In genomic region chr16:24669718-24670460, GRCm38 (mm10) we compare ENCODE assay signal across 23 mouse cellular contexts.
A peak's percentile ranks its signal among the peaks of the same experiment; 100 is the strongest.
DNase-seq lines count a peak whose midpoint lies in the region; ATAC-seq and TF ChIP-seq lines count a peak whose summit lies in the region.
"Had no signal": no experiment of that assay in that cellular context is flagged by ENCODE, and none has a peak within 500 bp of the region (broad histone marks: within the 10 kb centered on the region; RNA-seq: fewer than 3 reads in every experiment).

No protein-coding gene starts in this region.

- intact Hi-C loops in heart, postnatal 10 days (cut with DNase I): no loop called here

- no peaks in the 10 kb centered on the region for H3K27me3 ChIP-seq in heart, embryonic 15.5 days
- no peaks in the 10 kb centered on the region for H3K27me3 ChIP-seq in lung, embryonic 14.5 days (ENCODE audit: insufficient read depth, low read length)
- H3K27me3 ChIP-seq: forebrain, embryonic 12.5 days; kidney, embryonic 15.5 days; limb, embryonic 12.5 days; midbrain, embryonic 13.5 days; neural tube, embryonic 13.5 days had no signal

- H3K36me3 ChIP-seq in heart, embryonic 15.5 days: no peaks in the 10 kb centered on the region
- H3K36me3 ChIP-seq in lung, embryonic 14.5 days (ENCODE audit: insufficient read depth): no peaks in the 10 kb centered on the region
- H3K36me3 ChIP-seq: embryonic facial prominence, embryonic 10.5 days; forebrain, embryonic 12.5 days; G1E; kidney, embryonic 15.5 days; midbrain, embryonic 13.5 days; neural tube, embryonic 13.5 days had no signal

- H3K9ac ChIP-seq in heart, embryonic 15.5 days: no peak overlapping the region
- no peak overlapping the region for H3K9ac ChIP-seq in lung, embryonic 14.5 days
- H3K9ac ChIP-seq: forebrain, embryonic 12.5 days; hindbrain, embryonic 14.5 days; kidney, embryonic 15.5 days; limb, embryonic 12.5 days; liver, embryonic 14.5 days; midbrain, embryonic 13.5 days; neural tube, embryonic 13.5 days had no signal

- no peak overlapping the region for H3K4me2 ChIP-seq in heart, embryonic 15.5 days
- no peak overlapping the region for H3K4me2 ChIP-seq in lung, embryonic 14.5 days
- H3K4me2 ChIP-seq: forebrain, embryonic 12.5 days; hindbrain, embryonic 14.5 days; kidney, embryonic 15.5 days; limb, embryonic 12.5 days; midbrain, embryonic 13.5 days; neural tube, embryonic 13.5 days had no signal

- no peak overlapping the region for H3K4me3 ChIP-seq in heart, embryonic 15.5 days
- no peak overlapping the region for H3K4me3 ChIP-seq in lung, embryonic 14.5 days (ENCODE audit: low read depth, low read length)
- H3K4me3 ChIP-seq: embryonic facial prominence, embryonic 10.5 days; forebrain, embryonic 12.5 days; kidney, embryonic 15.5 days; limb, embryonic 12.5 days; midbrain, embryonic 13.5 days; neural tube, embryonic 13.5 days had no signal

- H3K9me3 ChIP-seq in heart, embryonic 15.5 days (replicated peaks): no peaks in the 10 kb centered on the region
- no peaks in the 10 kb centered on the region for H3K9me3 ChIP-seq in lung, embryonic 14.5 days (ENCODE audit: low read depth, low read length)
- H3K9me3 ChIP-seq: embryonic facial prominence, embryonic 10.5 days; forebrain, embryonic 12.5 days; kidney, embryonic 15.5 days; limb, embryonic 12.5 days; midbrain, embryonic 13.5 days; neural tube, embryonic 13.5 days had no signal

- TF ChIP-seq CTCF in lung, embryonic 14.5 days (IDR thresholded peaks at IDR 0.05; ENCODE audit: low read depth): no peak

- 78% methylated on average over 5 of the region's 5 CpGs for WGBS in heart, embryonic 15.5 days
- 74% methylated on average over 5 of the region's 5 CpGs for WGBS in lung, embryonic 14.5 days

- no peak for ATAC-seq in heart, embryonic 15.5 days (replicated peaks; ENCODE audit: insufficient number of reproducible peaks, insufficient read depth, low FRiP score, low read depth)
- no peak for ATAC-seq in lung, embryonic 14.5 days (ENCODE audit: insufficient read depth)
- peak; percentile 32; the same call in 1 of the 2 replicates for ATAC-seq in common myeloid progenitor, adult 5-6 weeks (replicated peaks; ENCODE audit: low read depth, poor library complexity, severe bottlenecking)
- 0 out of 2 replicates have a peak, but pooled peaks have one; percentile 31 for ATAC-seq in monocyte, adult 5-6 weeks (replicated peaks; ENCODE audit: insufficient number of reproducible peaks, low FRiP score, low TSS enrichment, poor library complexity, severe bottlenecking)
- ATAC-seq: activated CD4-positive, CD25-positive, alpha-beta regulatory T cell, adult 4 months; midbrain, embryonic 13.5 days had no signal

- H3K27ac ChIP-seq in heart, embryonic 15.5 days: peak overlapping the region; percentile 5; the same call in 1 of the 2 replicates
- H3K27ac ChIP-seq in lung, embryonic 14.5 days (ENCODE audit: low read depth): no peak overlapping the region
- H3K27ac ChIP-seq: embryonic facial prominence, embryonic 10.5 days; forebrain, embryonic 12.5 days; hindbrain, embryonic 14.5 days; kidney, embryonic 15.5 days; limb, embryonic 12.5 days; liver, embryonic 14.5 days; midbrain, embryonic 13.5 days; neural tube, embryonic 13.5 days had no signal

- DNase-seq in heart, postnatal 10 days: no peak
- peak; percentile 17 for DNase-seq in lung, embryonic 14.5 days
- no peak for DNase-seq in lung, postnatal 4 days
- no peak for DNase-seq in right cerebral cortex, postnatal 4 days
- DNase-seq: adrenal gland, postnatal 10 days; cerebellum, adult 18-20 months; cerebellum, postnatal 36 days; gastrocnemius, postnatal 14 days; right cerebral cortex, adult 18-20 months; thymus, postnatal 14 days had no signal

- H3K4me1 ChIP-seq in heart, embryonic 15.5 days (replicated peaks): no peaks in the 10 kb centered on the region
- no peaks in the 10 kb centered on the region for H3K4me1 ChIP-seq in lung, embryonic 14.5 days (ENCODE audit: insufficient read depth)
- H3K4me1 ChIP-seq: embryonic facial prominence, embryonic 10.5 days; forebrain, embryonic 12.5 days; kidney, embryonic 15.5 days; limb, embryonic 12.5 days; midbrain, embryonic 13.5 days; neural tube, embryonic 13.5 days had no signal

Comparison
In these comparisons a context has a peak if more than half of its experiments do, and no peak if none do; other contexts are left out.
1. ATAC-seq: peak in common myeloid progenitor, adult 5-6 weeks (single experiment) and monocyte, adult 5-6 weeks (single experiment); none in heart, embryonic 15.5 days (single experiment) and lung, embryonic 14.5 days (single experiment).